Mouse (Mus musculus): ENCODE measurements around the gene Dhx30.
"Not testable (repeated sequence)": the region's sequence is repeated elsewhere in the genome, so short reads cannot be mapped to it uniquely, and the experiment has no call there.

The Dhx30 gene

DNA sequence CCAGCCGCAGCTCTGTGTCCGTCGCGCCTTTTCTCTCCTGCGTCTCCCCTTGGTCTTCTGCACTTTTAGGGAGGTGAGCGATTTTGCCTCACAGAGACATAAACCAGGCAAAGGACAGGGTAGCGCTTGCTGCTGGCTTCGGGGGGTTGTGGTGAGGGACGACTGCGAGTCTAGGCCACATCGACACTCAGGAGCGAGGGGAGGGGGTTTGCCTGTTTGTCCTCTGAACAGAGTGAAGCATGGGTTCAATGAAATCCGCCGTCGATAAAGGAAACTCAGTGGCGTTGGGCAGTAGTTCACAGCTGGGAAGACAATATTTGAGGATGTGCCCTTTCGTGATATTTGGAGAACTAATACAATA lies at the start of gene Dhx30:
Gene Dhx30 (minus strand): TSS at position 52 of the 361 bp plus-strand sequence.
- DNase-seq (ENCODE audit: low spot score): no peak

GRCm38 (mm10) chr9:110163071-110163470 lies 45.4 kb upstream of the Dhx30 start:
- no peak for DNase-seq (ENCODE audit: low spot score)

DNA sequence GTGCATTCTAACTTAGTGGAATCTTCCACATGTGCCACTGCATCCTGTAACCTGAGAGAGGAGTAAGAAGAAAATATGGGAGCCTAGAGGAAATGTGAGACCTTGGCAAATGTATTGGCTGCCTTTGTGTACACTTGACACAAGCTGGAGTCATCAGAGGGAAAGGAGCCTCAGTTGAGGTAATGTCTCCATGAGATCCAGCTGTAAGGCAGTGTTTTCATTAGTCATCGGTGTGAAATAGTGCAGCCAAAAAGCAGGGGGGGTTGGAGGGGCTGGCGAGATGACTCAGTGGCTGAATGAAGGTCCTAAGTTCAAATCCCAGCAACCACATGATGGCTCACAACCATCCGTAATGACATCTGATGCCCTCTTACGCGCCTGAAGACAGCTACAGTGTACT lies 44.8 kb upstream of the Dhx30 start:
- no peak for DNase-seq (ENCODE audit: low spot score)

DNA sequence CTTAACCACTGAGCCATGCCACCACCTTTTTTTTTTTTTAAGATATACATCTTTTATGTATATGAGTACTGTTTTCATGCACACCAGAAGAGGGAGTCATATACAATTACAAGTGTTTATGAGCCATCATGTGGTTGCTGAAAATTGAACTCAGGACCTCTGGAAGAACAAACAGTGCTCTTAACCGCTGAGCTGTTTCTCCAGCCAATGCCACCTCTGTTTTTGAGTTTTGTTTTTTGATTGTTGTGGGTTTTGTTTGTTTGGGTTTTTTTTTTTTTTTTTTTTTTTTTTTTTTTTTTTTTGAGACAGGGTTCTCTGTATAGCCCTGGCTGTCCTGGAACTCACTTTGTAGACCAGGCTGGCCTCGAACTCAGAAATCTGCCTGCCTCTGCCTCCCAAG lies 42.9 kb upstream of the Dhx30 start:
- not testable (repeated sequence) for DNase-seq (ENCODE audit: low spot score)

DNA sequence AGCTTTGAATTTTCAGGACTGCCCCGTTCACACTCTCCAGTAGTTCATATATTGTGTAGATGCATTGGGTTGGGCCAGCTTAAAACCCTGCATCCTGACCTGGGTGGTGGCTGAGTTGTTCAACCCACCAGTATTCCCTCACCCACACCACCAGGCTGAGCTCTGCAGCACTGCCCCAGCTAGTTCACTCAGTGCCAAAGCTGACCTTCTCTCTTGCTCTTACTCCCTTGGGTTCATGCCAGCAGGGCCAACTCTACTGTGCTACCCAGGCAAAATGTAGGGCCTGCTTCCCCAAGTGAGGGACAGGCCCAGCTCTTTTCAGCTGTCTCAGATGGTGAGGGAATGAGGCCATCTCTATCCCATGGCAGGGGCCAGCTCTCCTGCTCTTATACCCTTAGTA lies 41.4 kb upstream of the Dhx30 start:
- no peak for DNase-seq (ENCODE audit: low spot score)

DNA sequence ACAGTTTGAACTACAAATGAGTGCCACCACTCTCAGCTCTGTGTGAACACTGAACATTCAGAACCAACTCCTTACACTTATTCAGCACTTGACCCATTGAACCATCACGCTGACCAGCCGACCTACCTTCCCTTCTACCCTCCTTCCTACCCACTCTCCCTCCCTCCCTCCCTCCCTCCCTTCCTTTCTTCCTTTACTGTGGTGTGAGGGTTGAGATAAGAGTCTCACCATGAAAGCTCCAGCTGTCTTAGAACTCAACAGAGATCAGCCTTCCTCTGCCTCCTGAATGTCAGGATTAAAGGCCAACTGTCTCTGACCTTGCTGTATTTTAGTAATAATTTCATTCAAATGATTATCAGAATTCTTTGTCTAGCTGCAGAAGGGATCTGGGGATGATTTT lies 31.0 kb upstream of the Dhx30 start:
- no peak for DNase-seq (ENCODE audit: low spot score)

DNA sequence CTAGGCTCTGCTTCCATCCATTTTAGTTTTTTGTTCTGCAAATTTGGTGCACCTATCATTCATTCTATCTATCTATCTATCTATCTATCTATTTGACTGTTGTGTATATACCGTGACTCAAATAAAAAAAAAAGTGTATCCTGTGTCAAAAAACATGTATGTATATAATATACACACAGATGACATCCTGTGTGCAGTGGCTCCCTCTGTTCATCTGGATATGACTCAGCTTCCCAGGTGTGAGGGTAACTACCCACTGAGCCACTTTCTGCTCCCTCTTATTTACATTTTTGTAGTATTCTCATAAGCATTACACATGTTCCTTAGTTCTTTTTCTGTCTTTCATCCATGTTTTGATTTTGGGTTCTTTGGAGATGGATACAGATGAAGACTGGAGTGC lies 24.5 kb upstream of the Dhx30 start:
- no peak for DNase-seq (ENCODE audit: low spot score)

DNA sequence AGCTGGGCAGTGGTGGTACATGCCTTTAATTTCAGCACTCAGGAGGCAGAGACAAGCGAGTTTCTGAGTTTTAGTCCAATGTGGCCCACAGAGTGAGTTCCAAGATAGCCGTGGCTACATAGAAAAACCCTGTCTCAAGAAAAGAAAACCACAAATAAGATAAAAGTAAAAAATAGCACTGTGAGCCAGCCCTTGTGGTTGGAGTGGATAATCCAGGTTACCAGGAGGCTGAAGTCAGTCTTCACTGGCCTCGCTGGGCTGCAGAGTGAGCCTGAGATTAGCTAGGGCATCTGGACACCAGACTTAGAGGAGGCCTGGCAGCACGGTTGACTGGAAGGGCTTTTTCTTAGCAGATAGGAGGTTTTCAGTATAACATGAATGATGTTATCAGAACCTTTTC lies 21.5 kb upstream of the Dhx30 start:
- no peak for DNase-seq (ENCODE audit: low spot score)

DNA sequence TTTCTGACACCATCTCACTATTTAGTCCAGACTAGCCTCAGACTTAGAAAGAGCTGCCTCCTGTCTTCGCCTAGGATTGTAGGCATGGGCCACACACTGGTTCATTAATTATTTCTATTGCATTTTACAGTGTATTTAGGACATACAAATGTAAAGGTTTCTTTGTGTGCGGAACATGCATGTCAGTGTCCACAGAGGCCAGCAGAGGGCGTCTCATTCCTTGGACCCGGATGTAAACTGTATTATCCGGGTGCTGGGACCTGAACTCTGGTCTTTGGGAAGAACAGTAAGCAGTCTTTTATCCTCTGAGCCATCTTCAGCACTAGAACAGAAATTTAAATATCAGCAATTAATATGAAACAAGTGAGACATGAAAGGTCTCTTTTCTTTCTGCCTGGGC lies 16.5 kb upstream of the Dhx30 start:
- DNase-seq (ENCODE audit: low spot score): no peak

GRCm38 (mm10) chr9:110132921-110133320 lies 15.3 kb upstream of the Dhx30 start:
- no peak for DNase-seq (ENCODE audit: low spot score)

DNA sequence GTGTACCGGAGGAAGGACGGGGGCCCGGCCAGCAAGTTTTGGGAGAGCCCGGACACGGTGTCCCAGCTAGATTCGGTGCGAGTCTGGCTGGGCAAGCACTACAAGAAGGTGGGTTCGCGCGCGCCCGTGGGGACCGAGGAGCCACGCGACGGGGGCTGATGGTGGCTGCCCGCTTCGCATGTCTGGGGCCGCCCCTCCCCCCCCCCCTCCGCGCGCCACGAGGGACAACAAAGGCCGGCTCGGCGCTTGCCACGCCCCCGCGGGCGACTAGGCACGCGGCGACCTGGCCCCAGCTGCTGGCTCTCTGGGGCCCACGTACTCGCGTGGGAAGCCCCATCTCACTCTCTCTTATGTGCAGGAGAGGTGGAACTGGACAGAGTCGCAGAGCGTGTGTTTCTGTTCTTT lies 14.6 kb upstream of the Dhx30 start:
- DNase-seq (ENCODE audit: low spot score): no peak

- DNase-seq (ENCODE audit: low spot score): peak; percentile 98
Measured at GRCm38 (mm10) chr9:110131525-110132197, 14.0 kb upstream of the Dhx30 start.

DNA sequence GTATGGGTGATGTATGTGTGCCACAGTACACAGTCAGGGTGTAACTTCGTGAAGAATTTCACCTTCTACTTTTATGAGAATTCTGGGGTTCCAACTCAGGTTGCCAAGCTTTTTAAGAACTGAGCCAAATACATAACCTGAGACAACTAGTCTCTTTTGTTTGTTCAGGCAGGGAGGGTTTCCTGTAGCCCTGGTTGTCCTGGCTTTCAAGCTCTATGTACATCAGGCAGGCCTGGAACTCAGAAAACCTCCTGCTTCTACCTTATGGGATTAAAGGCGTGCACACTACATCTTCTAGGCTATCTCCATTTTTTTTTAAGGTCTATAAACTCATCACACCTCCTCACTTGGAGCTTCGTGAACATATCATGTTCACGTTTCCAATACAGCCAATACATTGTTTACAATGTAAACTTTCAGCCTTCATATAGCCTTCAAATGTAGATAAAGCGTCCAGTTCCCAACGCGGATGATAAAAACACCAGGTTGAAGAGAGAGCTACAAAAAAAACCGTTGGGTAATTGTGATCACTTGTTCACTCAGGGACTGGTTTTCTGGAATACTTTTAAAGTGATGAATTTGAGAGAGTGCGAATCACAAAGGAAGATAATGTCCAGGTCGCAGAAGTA lies 13.4 kb upstream of the Dhx30 start:
- DNase-seq (ENCODE audit: low spot score): no peak

DNA sequence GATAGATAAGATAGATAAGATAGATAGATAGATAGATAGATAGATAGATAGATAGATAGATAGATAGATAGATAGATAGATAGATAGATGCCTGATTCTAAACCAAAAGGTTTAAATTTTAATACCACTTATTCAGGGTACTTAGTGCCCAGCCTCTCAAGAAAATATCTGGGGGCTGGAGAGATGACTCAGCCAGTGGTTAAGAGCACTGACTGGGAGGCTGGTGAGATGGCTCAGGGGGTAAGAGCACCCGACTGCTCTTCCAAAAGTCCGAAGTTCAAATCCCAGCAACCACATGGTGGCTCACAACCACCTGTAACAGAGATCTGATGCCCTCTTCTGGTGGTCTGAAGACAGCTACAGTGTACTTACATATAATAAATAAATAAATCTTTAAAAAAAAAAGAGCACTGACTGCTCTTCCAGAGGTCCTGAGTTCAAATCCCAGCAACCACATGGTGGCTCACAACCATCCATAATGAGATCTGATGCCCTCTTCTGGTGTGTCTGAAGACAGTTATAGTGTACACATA lies 6.4 kb upstream of the Dhx30 start:
- DNase-seq (ENCODE audit: low spot score): not testable (repeated sequence)

DNA sequence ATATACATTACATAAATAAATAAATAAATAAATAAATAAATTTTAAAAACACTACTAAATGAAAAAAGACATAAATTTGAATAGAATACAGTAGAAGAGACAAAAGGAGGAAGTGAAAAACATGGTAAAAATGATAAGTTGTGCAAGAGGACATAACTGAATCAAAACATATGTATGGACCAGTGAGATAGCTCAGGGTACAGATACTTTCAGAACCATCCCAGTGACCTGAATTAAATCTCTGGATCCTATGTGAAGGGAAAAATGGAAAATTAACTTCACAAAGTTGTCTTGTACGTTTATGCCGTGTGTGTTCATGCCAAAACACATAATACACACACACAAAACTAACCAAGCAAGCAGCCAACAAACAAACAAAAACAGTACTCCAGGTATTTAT lies 5.7 kb upstream of the Dhx30 start:
- DNase-seq (ENCODE audit: low spot score): no peak

- DNase-seq (ENCODE audit: low spot score): no peak
Measured at GRCm38 (mm10) chr9:110121424-110121823, 3.8 kb upstream of the Dhx30 start.

DNA sequence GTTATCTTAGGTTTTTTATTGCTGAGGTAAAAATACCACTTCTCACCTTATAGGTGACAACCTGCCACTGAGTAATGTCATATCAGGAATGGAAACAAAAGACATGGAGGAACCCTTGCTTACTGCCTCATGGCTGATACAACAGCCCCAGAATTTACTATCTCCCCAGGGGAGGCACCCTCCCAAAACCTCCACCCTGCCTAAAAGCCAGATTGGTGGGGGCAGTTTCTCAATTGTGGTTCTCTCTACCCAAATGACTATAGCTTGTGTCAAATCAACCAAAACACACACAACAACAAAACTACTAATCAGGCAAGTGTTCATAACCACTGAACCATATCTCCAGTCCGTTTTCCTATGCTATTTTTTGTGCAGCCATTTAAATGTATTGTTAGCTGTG lies 619 bp upstream of the Dhx30 start:
- DNase-seq (ENCODE audit: low spot score): no peak

- DNase-seq (ENCODE audit: low spot score): peak; percentile 80
Measured at GRCm38 (mm10) chr9:110116977-110117778, 452 bp downstream of the Dhx30 start, which contains the start of gene Smarcc1. TSS of gene Smarcc1 (plus strand) at chr9:110117708.

GRCm38 (mm10) chr9:110116353-110116976 lies 1.2 kb downstream of the Dhx30 start:
- no peak for DNase-seq (ENCODE audit: low spot score)

DNA sequence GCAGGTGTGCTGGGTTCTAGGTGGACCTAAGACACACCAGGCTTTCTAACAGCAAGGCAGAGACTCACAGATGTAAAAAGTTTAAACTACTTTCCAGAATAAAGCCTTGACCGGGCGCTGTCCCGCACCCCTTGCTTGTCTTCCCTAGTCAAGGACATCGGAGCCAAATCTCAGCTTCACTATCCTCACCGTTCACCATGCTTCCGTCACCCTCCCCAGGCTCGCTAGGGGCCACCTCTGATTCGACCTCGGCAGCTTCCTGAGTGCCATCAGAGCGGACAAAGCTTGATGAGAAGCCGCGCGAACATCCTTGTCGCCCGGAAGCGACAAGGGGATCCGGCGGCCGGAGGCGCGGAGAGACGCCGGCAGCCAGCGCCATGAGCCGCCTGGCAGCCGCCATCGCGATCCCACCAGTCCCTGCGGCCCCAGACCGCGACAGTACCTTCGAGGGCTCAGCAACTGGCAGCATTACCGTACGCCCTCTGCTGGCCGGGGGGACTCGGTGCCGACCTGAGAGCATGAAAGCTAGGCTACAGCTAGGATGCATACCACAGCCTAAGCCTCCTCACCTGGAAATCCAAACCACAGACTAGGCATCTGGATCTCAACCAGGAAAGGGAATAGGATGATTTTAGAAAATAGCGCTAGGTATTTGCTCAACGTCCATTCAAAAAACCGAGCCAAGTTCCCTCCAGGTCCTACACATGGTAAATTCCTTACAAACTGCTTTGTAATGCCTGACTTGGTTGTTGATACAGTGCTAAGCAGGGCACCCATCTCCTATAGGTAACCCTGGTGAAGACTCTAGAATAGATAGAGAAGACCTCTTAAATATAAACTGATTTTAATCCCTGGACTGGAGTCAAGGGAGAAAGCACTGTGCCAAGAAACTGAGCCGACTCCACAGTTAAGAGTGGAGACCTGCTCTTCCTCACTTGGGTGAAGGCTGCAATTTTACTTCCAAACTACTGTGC lies 16.7 kb downstream of the Dhx30 start:
- peak; percentile 83 for DNase-seq (ENCODE audit: low spot score)

- DNase-seq (ENCODE audit: low spot score): no peak
Measured at GRCm38 (mm10) chr9:110097791-110098190, 19.8 kb downstream of the Dhx30 start.
